Mouse (Mus musculus) intestine, embryonic 16.5 days (tissue): ENCODE data around the gene Txlna. TPM values are rescaled to one million over a fixed set of nuclear protein-coding genes. Genes with fewer than 3 reads are reported as not detected.

Experiments used
- ATAC-seq: fragments of 200-750 bp; cut with Nextera tagmentation; 2 replicates; pipeline ENCODE4 v1.8.0; 2017; ENCODE audit warnings: moderate TSS enrichment, moderate library complexity
- H3K27ac ChIP-seq: fragments of 300-500 bp; sonication (generic); 2 replicates; pipeline ENCODE4 v1.5.1; 2014; ENCODE audit warnings: mild to moderate bottlenecking, low read length
- H3K27me3 ChIP-seq: fragments of 300-500 bp; sonication (generic); replicated peaks from 2 replicates; pipeline ENCODE4 v1.6.1; 2014; ENCODE audit warnings: low read length, control low read depth, mixed read lengths; ENCODE audit not compliant: control insufficient read depth, insufficient read depth
- H3K36me3 ChIP-seq: fragments of 300-500 bp; sonication (generic); 2 replicates; pipeline ENCODE4 v1.6.1; 2014; ENCODE audit warnings: low read length, control low read depth; ENCODE audit not compliant: control insufficient read depth, insufficient read depth
- H3K4me1 ChIP-seq: fragments of 300-500 bp; sonication (generic); 2 replicates; pipeline ENCODE4 v1.6.1; 2014; ENCODE audit warnings: low read length, control low read depth, mixed read lengths; ENCODE audit not compliant: control insufficient read depth, insufficient read depth
- H3K4me2 ChIP-seq: fragments of 300-500 bp; sonication (generic); 2 replicates; pipeline ENCODE4 v1.6.1; 2014; ENCODE audit warnings: low read depth, low read length, control low read depth
- H3K4me3 ChIP-seq: fragments of 300-500 bp; sonication (generic); 2 replicates; pipeline ENCODE4 v1.5.1; 2014; ENCODE audit warnings: mild to moderate bottlenecking, low read length
- H3K9ac ChIP-seq: fragments of 300-500 bp; sonication (generic); 2 replicates; pipeline ENCODE4 v1.6.1; 2014; ENCODE audit warnings: low read depth, low read length
- H3K9me3 ChIP-seq: fragments of 300-500 bp; sonication (generic); 2 replicates; pipeline ENCODE4 v1.6.1; 2016; ENCODE audit warnings: low read length, control low read depth; ENCODE audit not compliant: control insufficient read depth
- WGBS: fragments of 180-500 bp; shearing (Covaris S2); extraction: QIAGEN DNeasy Blood & Tissue Kit; methylation state at CpG from one replicate; pipeline ENCODE4 v1.1.7; 2014; 5-methylcytosine and 5-hydroxymethylcytosine counted together
- polyA plus RNA-seq: library from polyadenylated mRNA; unstranded; fragments of >200 nt; fragmentation: Nextera tagmentation; extraction: Ambion mirVana; gene quantifications from 2 replicates; pipeline ENCODE4 v1.2.1, GENCODE M21; 2015

The Txlna gene
- polyA plus RNA-seq = 54.9 and 55.7 TPM in 2 replicates

- Histone ChIP-seq H3K4me1 (peaks cover 13% of the 10 kb centered on the region), H3K4me3 (peak within 1 kb of the TSS; percentile 62), H3K27ac (peak within 1 kb of the TSS; percentile 92), H3K9ac (peak within 1 kb of the TSS; percentile 81), H3K9me3 (no peaks in the 10 kb centered on the region), H3K36me3 (peaks cover 15% of the 10 kb centered on the region), H3K27me3 (no peaks in the 10 kb centered on the region), H3K4me2 (peak within 1 kb of the TSS; percentile 68)
- peak; percentile 96 for ATAC-seq
- under 1% methylated on average over 60 of the region's 60 CpGs for WGBS
Observed at GRCm38 (mm10) chr4:129640638-129641467, at the start of gene Txlna. Txlna (minus strand) TSS chr4:129641065.

GRCm38 (mm10) chr4:129684531-129684930 is 43.7 kb upstream of the Txlna start:
- H3K36me3 ChIP-seq = peaks cover 3% of the 10 kb centered on the region; the same call in 1 of the 2 replicates
- no peak for ATAC-seq
- WGBS = 89% methylated on average over 6 of the region's 6 CpGs
- H3K9me3 ChIP-seq = no peaks in the 10 kb centered on the region
- H3K4me3 ChIP-seq = no peak overlapping the region
- H3K27ac ChIP-seq = no peak overlapping the region
- H3K9ac ChIP-seq = no peak overlapping the region
- H3K4me2 ChIP-seq = no peak overlapping the region
- no peaks in the 10 kb centered on the region for H3K4me1 ChIP-seq
- H3K27me3 ChIP-seq = no peaks in the 10 kb centered on the region

GRCm38 (mm10) chr4:129683901-129684493 is 43.1 kb upstream of the Txlna start:
- no peak overlapping the region for H3K4me3 ChIP-seq
- no peaks in the 10 kb centered on the region for H3K27me3 ChIP-seq
- H3K9me3 ChIP-seq = no peaks in the 10 kb centered on the region
- peaks cover 3% of the 10 kb centered on the region; the same call in 1 of the 2 replicates for H3K36me3 ChIP-seq
- no peak overlapping the region for H3K9ac ChIP-seq
- H3K27ac ChIP-seq = no peak overlapping the region
- no peak for ATAC-seq
- WGBS = 88% methylated on average over 11 of the region's 11 CpGs
- no peaks in the 10 kb centered on the region for H3K4me1 ChIP-seq
- no peak overlapping the region for H3K4me2 ChIP-seq

- ATAC-seq = no peak
- Histone ChIP-seq H3K27me3 (no peaks in the 10 kb centered on the region), H3K9me3 (no peaks in the 10 kb centered on the region), H3K4me2 (no peak overlapping the region), H3K27ac (no peak overlapping the region), H3K4me3 (no peak overlapping the region), H3K9ac (no peak overlapping the region), H3K36me3 (peaks cover 3% of the 10 kb centered on the region; the same call in 1 of the 2 replicates), H3K4me1 (no peaks in the 10 kb centered on the region)
- 96% methylated on average over 11 of the region's 11 CpGs for WGBS
Observed at GRCm38 (mm10) chr4:129681837-129682236, 41.0 kb upstream of the Txlna start.

- WGBS = 2% methylated on average over 10 of the region's 10 CpGs
- Histone ChIP-seq H3K36me3 (no peaks in the 10 kb centered on the region), H3K9me3 (no peaks in the 10 kb centered on the region), H3K4me2 (peak overlapping the region; percentile 63), H3K9ac (peak overlapping the region; percentile 99), H3K27ac (peak overlapping the region; percentile 97), H3K27me3 (no peaks in the 10 kb centered on the region), H3K4me1 (peaks cover 10% of the 10 kb centered on the region), H3K4me3 (peak overlapping the region; percentile 99)
- peak; percentile 47 for ATAC-seq
Observed at GRCm38 (mm10) chr4:129672878-129673449, 32.1 kb upstream of the Txlna start.

- H3K4me3 ChIP-seq = peak within 1 kb of the TSS; percentile 99
- H3K9me3 ChIP-seq = no peaks in the 10 kb centered on the region
- peak within 1 kb of the TSS; percentile 97 for H3K27ac ChIP-seq
- peak within 1 kb of the TSS; percentile 99 for H3K9ac ChIP-seq
- peak within 1 kb of the TSS; percentile 63 for H3K4me2 ChIP-seq
- peaks cover 10% of the 10 kb centered on the region for H3K4me1 ChIP-seq
- ATAC-seq = peak; percentile 88
- under 1% methylated on average over 65 of the region's 65 CpGs for WGBS
- no peaks in the 10 kb centered on the region for H3K36me3 ChIP-seq
- no peaks in the 10 kb centered on the region for H3K27me3 ChIP-seq
Observed at GRCm38 (mm10) chr4:129672083-129672877, 31.4 kb upstream of the Txlna start, which contains the start of gene Kpna6. Kpna6 (minus strand) TSS chr4:129672767.

GRCm38 (mm10) chr4:129671491-129672082 is 30.7 kb upstream of the Txlna start:
- peak overlapping the region; percentile 99 for H3K9ac ChIP-seq
- no peaks in the 10 kb centered on the region for H3K36me3 ChIP-seq
- peaks cover 10% of the 10 kb centered on the region for H3K4me1 ChIP-seq
- H3K4me2 ChIP-seq = peak overlapping the region; percentile 63
- H3K27me3 ChIP-seq = no peaks in the 10 kb centered on the region
- H3K9me3 ChIP-seq = no peaks in the 10 kb centered on the region
- H3K4me3 ChIP-seq = peak overlapping the region; percentile 99
- ATAC-seq = peak; percentile 62
- 6% methylated on average over 12 of the region's 12 CpGs for WGBS
- peak overlapping the region; percentile 97 for H3K27ac ChIP-seq

- WGBS = 78% methylated on average over 3 of the region's 3 CpGs
- H3K27me3 ChIP-seq = no peaks in the 10 kb centered on the region
- H3K4me2 ChIP-seq = no peak overlapping the region
- no peak overlapping the region for H3K9ac ChIP-seq
- no peak for ATAC-seq
- H3K4me3 ChIP-seq = no peak overlapping the region
- no peaks in the 10 kb centered on the region; the same call in 1 of the 2 replicates for H3K4me1 ChIP-seq
- H3K9me3 ChIP-seq = no peaks in the 10 kb centered on the region
- no peak overlapping the region for H3K27ac ChIP-seq
- peaks cover 8% of the 10 kb centered on the region for H3K36me3 ChIP-seq
Observed at GRCm38 (mm10) chr4:129662255-129662813, 21.5 kb upstream of the Txlna start.
